Mouse (Mus musculus): Measurements from ENCODE around the gene Defb9. TPM values are rescaled to one million over a fixed set of nuclear protein-coding genes. Genes with fewer than 3 reads are reported as not detected.
"Not testable (repeated sequence)": the region's sequence is repeated elsewhere in the genome, so short reads cannot be mapped to it uniquely, and the experiment has no call there.

Defb9 gene
- polyA plus RNA-seq (2011; ENCODE audit: insufficient read depth, insufficient read length, low replicate concordance, missing spikeins), result not detected in 2 replicates

DNA sequence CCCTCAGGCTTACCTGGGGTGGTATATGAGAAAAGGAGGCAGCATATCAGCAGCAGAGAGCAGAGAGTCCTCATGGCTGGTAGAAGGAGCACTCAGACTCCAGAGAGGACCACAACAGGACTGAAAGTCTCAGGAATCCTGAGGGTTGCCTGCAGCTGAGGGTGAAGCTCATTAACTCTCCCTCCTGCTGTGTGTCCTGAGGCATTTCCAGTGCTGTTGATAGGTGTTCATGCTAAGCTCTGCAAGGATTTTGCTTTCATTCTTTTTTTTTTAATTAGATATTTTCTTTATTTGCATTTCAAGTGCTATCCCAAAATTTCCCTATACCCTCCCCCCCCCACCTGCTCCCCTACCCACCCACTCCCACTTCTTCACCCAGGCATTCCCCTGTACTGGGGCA, at the start of gene Defb9:
Defb9 (minus strand) TSS at position 101 of the 400 bp plus-strand sequence.
- not testable (repeated sequence) for H3K4me1 ChIP-seq (ENCODE audit: control insufficient read depth, insufficient read depth, low read length); H3K27ac ChIP-seq (ENCODE audit: control insufficient read depth, insufficient read depth, low read depth, low read length, poor library complexity); H3K4me3 ChIP-seq (replicated peaks; ENCODE audit: control insufficient read depth, low read depth, low read length)

DNA sequence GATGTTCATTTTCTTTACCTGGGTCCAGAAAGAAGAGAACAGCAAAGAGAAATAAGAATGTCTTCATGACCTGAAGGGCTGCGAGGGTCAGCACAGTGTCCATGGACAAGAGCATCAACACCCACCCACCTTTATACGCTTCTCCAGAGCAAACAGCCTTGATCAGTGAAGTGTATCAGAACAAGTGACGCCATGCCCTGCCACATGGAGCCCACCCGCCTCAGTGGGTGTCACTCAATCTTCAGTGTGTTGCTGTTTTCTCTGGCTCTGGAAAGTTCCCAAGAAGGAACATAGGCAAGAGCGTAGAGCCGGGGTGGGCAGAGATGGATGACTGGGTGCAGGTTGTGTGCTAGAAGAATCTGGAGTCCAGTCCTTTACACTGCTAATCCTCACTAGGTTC, 47.4 kb upstream of the Defb9 start, which contains the start of gene Defb15:
Defb15 (minus strand) TSS at position 101 of the 400 bp plus-strand sequence.
- Histone ChIP-seq H3K4me3 (replicated peaks; ENCODE audit: control insufficient read depth, low read depth, low read length) (no peak within 1 kb of the TSS), H3K4me1 (ENCODE audit: control insufficient read depth, insufficient read depth, low read length) (no peaks in the 10 kb centered on the region), H3K27ac (ENCODE audit: control insufficient read depth, insufficient read depth, low read depth, low read length, poor library complexity) (no peak within 1 kb of the TSS)
- TF ChIP-seq POLR2A (IDR thresholded peaks at IDR 0.05; ENCODE audit: borderline replicate concordance, control insufficient read depth, low read depth, low read length), result no peak
- TF ChIP-seq CTCF (IDR thresholded peaks at IDR 0.05; ENCODE audit: control insufficient read depth, insufficient read depth, low read length), result no peak
- WGBS, result 85% methylated on average over 6 of the region's 6 CpGs

DNA sequence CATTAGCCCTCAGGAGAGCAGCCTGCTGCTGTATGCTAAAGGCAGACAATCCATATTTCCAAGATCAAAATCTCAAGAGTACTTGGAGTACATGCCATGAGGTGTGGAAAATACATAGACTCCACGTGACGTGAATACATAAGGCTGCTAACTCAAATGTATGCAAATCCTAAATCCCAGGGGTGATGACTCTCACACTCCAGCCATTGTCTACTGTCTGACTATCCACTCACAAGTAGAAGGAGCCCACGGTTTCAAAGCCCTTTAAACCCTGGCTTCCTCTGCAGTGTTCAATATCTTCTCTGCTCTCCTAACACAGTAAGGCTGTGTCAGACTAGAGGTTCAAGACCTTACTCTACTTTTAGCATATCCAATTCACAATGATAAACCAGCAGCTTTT, 45.5 kb upstream of the Defb9 start:
- H3K4me3 ChIP-seq (replicated peaks; ENCODE audit: control insufficient read depth, low read depth, low read length); H3K4me1 ChIP-seq (ENCODE audit: control insufficient read depth, insufficient read depth, low read length): not testable (repeated sequence)
- 77% methylated on average over 3 of the region's 3 CpGs for WGBS

DNA sequence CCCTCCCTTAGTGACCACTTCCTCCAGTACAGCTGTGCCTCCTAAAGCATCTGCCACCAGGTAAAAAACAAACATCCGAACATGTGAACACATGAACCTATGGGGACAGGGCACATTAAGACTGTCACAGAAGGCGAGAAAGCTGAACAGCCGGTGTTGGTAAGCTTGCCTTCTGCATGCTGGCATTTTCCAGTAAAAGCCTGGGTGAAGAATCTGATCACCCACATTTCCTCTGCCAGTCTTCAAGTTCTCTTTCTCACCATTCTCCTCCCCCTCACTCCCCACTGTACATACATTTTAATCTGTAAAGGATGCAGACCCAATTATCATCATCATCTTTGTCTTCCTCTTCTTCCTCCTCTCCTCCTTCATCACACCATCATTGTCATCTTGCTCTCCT, 30.4 kb upstream of the Defb9 start:
- WGBS, result 76% methylated on average over 3 of the region's 3 CpGs
- no peak overlapping the region for H3K4me3 ChIP-seq (replicated peaks; ENCODE audit: control insufficient read depth, low read depth, low read length)
- TF ChIP-seq POLR2A (IDR thresholded peaks at IDR 0.05; ENCODE audit: borderline replicate concordance, control insufficient read depth, low read depth, low read length) (no peak), CTCF (IDR thresholded peaks at IDR 0.05; ENCODE audit: control insufficient read depth, insufficient read depth, low read length) (no peak)

More for the DNA sequence above, 45.5 kb upstream of the Defb9 start:
- not testable (repeated sequence) for H3K27ac ChIP-seq (ENCODE audit: control insufficient read depth, insufficient read depth, low read depth, low read length, poor library complexity)

DNA sequence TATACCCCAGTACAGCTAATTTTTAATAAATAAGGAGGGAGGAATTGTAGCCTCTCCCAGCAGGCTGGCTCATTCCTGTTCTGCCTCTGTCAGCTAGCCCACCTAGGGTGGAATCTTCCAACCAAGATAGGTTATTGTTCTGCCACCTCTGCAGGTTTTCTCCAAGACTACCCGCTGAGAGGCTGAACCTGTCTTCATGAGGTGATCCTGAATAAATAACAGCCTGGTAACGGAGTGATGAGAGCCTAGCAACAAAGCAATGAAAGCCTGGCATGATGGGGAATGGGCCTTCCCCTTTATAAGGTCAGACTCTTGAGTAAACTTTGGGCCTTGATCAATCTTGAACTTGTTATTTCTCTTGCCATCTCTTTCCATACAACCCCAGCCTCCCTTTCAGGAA, 27.3 kb upstream of the Defb9 start:
- Histone ChIP-seq H3K4me1 (ENCODE audit: control insufficient read depth, insufficient read depth, low read length) (no peaks in the 10 kb centered on the region), H3K4me3 (replicated peaks; ENCODE audit: control insufficient read depth, low read depth, low read length) (no peak overlapping the region), H3K27ac (ENCODE audit: control insufficient read depth, insufficient read depth, low read depth, low read length, poor library complexity) (no peak overlapping the region)
- WGBS, result 43% methylated on average over 2 of the region's 2 CpGs
- no peak for TF ChIP-seq CTCF (IDR thresholded peaks at IDR 0.05; ENCODE audit: control insufficient read depth, insufficient read depth, low read length)

More for the DNA sequence above, 30.4 kb upstream of the Defb9 start:
- Histone ChIP-seq H3K27ac (ENCODE audit: control insufficient read depth, insufficient read depth, low read depth, low read length, poor library complexity) (no peak overlapping the region), H3K4me1 (ENCODE audit: control insufficient read depth, insufficient read depth, low read length) (no peaks in the 10 kb centered on the region)

DNA sequence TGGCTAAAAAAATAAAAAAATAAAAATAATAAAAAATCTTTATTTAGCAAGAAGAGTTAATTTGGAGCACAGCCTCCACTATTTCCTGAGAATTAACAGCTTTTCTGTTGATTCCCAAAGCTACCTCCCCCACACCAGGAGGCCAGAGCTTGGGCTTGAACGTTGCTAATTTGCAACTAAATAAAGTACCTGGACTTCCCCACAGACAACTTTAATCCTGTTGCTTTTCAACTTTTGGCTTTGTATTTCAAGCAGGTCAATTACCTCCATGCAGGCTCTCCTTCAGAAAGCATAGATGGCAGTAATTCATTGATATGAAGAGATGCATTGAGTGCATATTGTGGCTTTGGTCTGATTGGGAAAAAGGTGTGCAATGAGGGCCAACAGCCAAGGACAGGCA, 26.7 kb upstream of the Defb9 start:
- Histone ChIP-seq H3K4me3 (replicated peaks; ENCODE audit: control insufficient read depth, low read depth, low read length) (no peak overlapping the region), H3K27ac (ENCODE audit: control insufficient read depth, insufficient read depth, low read depth, low read length, poor library complexity) (no peak overlapping the region), H3K4me1 (ENCODE audit: control insufficient read depth, insufficient read depth, low read length) (no peaks in the 10 kb centered on the region)
- WGBS, result 17% methylated on average over 1 of the region's 1 CpGs
- TF ChIP-seq POLR2A (IDR thresholded peaks at IDR 0.05; ENCODE audit: borderline replicate concordance, control insufficient read depth, low read depth, low read length), result no peak
- TF ChIP-seq CTCF (IDR thresholded peaks at IDR 0.05; ENCODE audit: control insufficient read depth, insufficient read depth, low read length), result no peak

DNA sequence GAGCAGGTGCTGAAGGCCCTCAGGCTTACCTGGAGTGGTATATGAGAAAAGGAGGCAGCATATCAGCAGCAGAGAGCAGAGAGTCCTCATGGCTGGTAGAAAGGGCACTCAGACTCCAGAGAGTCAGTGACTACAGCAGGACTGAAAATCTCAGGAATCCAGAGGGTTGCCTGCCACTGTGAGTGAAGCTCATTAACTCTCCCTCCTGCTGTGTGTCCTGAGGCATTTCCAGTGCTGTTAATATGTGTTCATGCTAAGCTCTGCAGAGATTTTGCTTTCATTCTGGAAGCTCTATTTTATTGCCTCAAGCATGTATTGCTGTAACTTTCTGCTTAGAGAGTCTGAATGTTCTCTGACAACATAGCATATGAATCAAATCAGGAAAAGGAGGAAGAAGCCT, 21.1 kb upstream of the Defb9 start, which contains the start of gene Defb11:
Defb11 (minus strand) TSS at position 123 of the 400 bp plus-strand sequence.
- not testable (repeated sequence) for H3K27ac ChIP-seq (ENCODE audit: control insufficient read depth, insufficient read depth, low read depth, low read length, poor library complexity); H3K4me3 ChIP-seq (replicated peaks; ENCODE audit: control insufficient read depth, low read depth, low read length); H3K4me1 ChIP-seq (ENCODE audit: control insufficient read depth, insufficient read depth, low read length)

DNA sequence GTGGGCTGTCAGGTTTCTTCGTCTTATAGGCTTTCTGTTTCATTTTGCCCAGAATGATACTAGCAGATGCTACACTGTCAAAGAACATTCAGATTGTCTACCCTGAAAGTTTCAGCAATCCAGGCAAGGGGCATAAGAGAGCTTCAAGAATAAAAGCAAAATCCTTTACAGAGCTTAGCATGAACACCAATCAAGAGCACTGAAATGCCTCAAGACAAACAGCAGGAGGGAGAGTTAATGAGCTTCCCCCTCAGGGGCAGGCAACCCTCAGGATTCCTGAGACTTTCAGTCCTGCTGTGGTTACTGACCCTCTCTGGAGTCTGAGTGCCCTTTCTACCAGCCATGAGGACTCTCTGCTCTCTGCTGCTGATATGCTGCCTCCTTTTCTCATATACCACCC, 26.6 kb downstream of the Defb9 start, which contains the start of gene Defb10:
Defb10 (plus strand) TSS at position 316 of the 400 bp plus-strand sequence.
- not testable (repeated sequence) for H3K27ac ChIP-seq (ENCODE audit: control insufficient read depth, insufficient read depth, low read depth, low read length, poor library complexity); H3K4me3 ChIP-seq (replicated peaks; ENCODE audit: control insufficient read depth, low read depth, low read length); H3K4me1 ChIP-seq (ENCODE audit: control insufficient read depth, insufficient read depth, low read length)
- WGBS, result 49% methylated on average over 1 of the region's 1 CpGs

Other genes with a start within 250 kb of the Defb9 start
- not detected in 2 replicates for gene Defa17, start 229.6 kb downstream of the Defb9 start, polyA plus RNA-seq (2011; ENCODE audit: insufficient read depth, insufficient read length, low replicate concordance, missing spikeins)
- not detected in 2 replicates for gene Defa34, start 219.6 kb downstream of the Defb9 start, polyA plus RNA-seq (2011; ENCODE audit: insufficient read depth, insufficient read length, low replicate concordance, missing spikeins)
- not detected in 2 replicates for gene AY761184, start 181.8 kb downstream of the Defb9 start, polyA plus RNA-seq (2011; ENCODE audit: insufficient read depth, insufficient read length, low replicate concordance, missing spikeins)
- gene Defa24, start 150.9 kb downstream of the Defb9 start, polyA plus RNA-seq (2011; ENCODE audit: insufficient read depth, insufficient read length, low replicate concordance, missing spikeins), result not detected in 2 replicates
- not detected in 2 replicates for gene Defb50, start 61.9 kb downstream of the Defb9 start, polyA plus RNA-seq (2011; ENCODE audit: insufficient read depth, insufficient read length, low replicate concordance, missing spikeins)
- gene Defb2, start 45.5 kb downstream of the Defb9 start, polyA plus RNA-seq (2011; ENCODE audit: insufficient read depth, insufficient read length, low replicate concordance, missing spikeins), result not detected in 2 replicates
- gene Defb10, start 26.5 kb downstream of the Defb9 start, polyA plus RNA-seq (2011; ENCODE audit: insufficient read depth, insufficient read length, low replicate concordance, missing spikeins), result not detected in 2 replicates
- not detected in 2 replicates for gene Defb11, start 21.0 kb upstream of the Defb9 start, polyA plus RNA-seq (2011; ENCODE audit: insufficient read depth, insufficient read length, low replicate concordance, missing spikeins)
- gene Defb15, start 47.3 kb upstream of the Defb9 start, polyA plus RNA-seq (2011; ENCODE audit: insufficient read depth, insufficient read length, low replicate concordance, missing spikeins), result not detected in 2 replicates
- not detected in 2 replicates for gene Defb35, start 52.9 kb upstream of the Defb9 start, polyA plus RNA-seq (2011; ENCODE audit: insufficient read depth, insufficient read length, low replicate concordance, missing spikeins)
- gene Defb13, start 61.3 kb upstream of the Defb9 start, polyA plus RNA-seq (2011; ENCODE audit: insufficient read depth, insufficient read length, low replicate concordance, missing spikeins), result not detected in 2 replicates
- gene Fam90a1a, start 73.3 kb upstream of the Defb9 start, polyA plus RNA-seq (2011; ENCODE audit: insufficient read depth, insufficient read length, low replicate concordance, missing spikeins), result not detected in 2 replicates
- gene Ccdc70, start 84.4 kb upstream of the Defb9 start, polyA plus RNA-seq (2011; ENCODE audit: insufficient read depth, insufficient read length, low replicate concordance, missing spikeins), result not detected in 2 replicates
- gene Atp7b, start 174.9 kb upstream of the Defb9 start, polyA plus RNA-seq (2011; ENCODE audit: insufficient read depth, insufficient read length, low replicate concordance, missing spikeins), result 2.6 and 4.3 TPM in 2 replicates
- 0.61 and 3.5 TPM in 2 replicates for gene Alg11, start 175.3 kb upstream of the Defb9 start, polyA plus RNA-seq (2011; ENCODE audit: insufficient read depth, insufficient read length, low replicate concordance, missing spikeins)
- gene Nek5, start 239.6 kb upstream of the Defb9 start, polyA plus RNA-seq (2011; ENCODE audit: insufficient read depth, insufficient read length, low replicate concordance, missing spikeins), result not detected in 2 replicates

All from bone marrow, adult 2 months (tissue).